Mouse (Mus musculus): ENCODE data around the gene Agps. TPM values are rescaled to one million over a fixed set of nuclear protein-coding genes. Genes with fewer than 3 reads are reported as not detected.

Gene Agps
- polyA plus RNA-seq, 1 experiment from 2014 or later, result 29.7 TPM

- H3K4me1 ChIP-seq, result no peaks in the 10 kb centered on the region
- no peaks in the 10 kb centered on the region for H3K27me3 ChIP-seq (replicated peaks)
- H3K27ac ChIP-seq, result no peak overlapping the region
- no peak overlapping the region for H3K4me2 ChIP-seq
- 69% methylated on average over 13 of the region's 13 CpGs for WGBS (ENCODE audit: insufficient replicate concordance)
- H3K9me3 ChIP-seq (replicated peaks), result no peaks in the 10 kb centered on the region
- H3K9ac ChIP-seq, result no peak overlapping the region
- no peak overlapping the region for H3K4me3 ChIP-seq
- H3K36me3 ChIP-seq, result no peaks in the 10 kb centered on the region
- ATAC-seq, result no peak
These were observed 17.1 kb upstream of the Agps start for GRCm38 (mm10) chr2:75814880-75815279.

GRCm38 (mm10) chr2:75815521-75815920 lies 16.5 kb upstream of the Agps start:
- H3K27ac ChIP-seq, result no peak overlapping the region
- no peak overlapping the region for H3K4me2 ChIP-seq
- no peak overlapping the region for H3K4me3 ChIP-seq
- no peaks in the 10 kb centered on the region for H3K4me1 ChIP-seq
- H3K9ac ChIP-seq, result no peak overlapping the region
- WGBS (ENCODE audit: insufficient replicate concordance), result 58% methylated on average over 8 of the region's 8 CpGs
- H3K9me3 ChIP-seq (replicated peaks), result no peaks in the 10 kb centered on the region
- ATAC-seq, result no peak
- no peaks in the 10 kb centered on the region for H3K27me3 ChIP-seq (replicated peaks)
- H3K36me3 ChIP-seq, result no peaks in the 10 kb centered on the region

GRCm38 (mm10) chr2:75816673-75817072 lies 15.3 kb upstream of the Agps start:
- Histone ChIP-seq H3K4me1 (no peaks in the 10 kb centered on the region), H3K9ac (no peak overlapping the region), H3K27ac (no peak overlapping the region), H3K4me3 (no peak overlapping the region), H3K4me2 (no peak overlapping the region), H3K27me3 (replicated peaks) (no peaks in the 10 kb centered on the region), H3K36me3 (no peaks in the 10 kb centered on the region), H3K9me3 (replicated peaks) (no peaks in the 10 kb centered on the region)
- WGBS (ENCODE audit: insufficient replicate concordance), result 68% methylated on average over 6 of the region's 6 CpGs
- no peak for ATAC-seq

GRCm38 (mm10) chr2:75818719-75819118 lies 13.3 kb upstream of the Agps start:
- Histone ChIP-seq H3K27ac (no peak overlapping the region), H3K27me3 (replicated peaks) (no peaks in the 10 kb centered on the region), H3K4me3 (no peak overlapping the region), H3K4me1 (no peaks in the 10 kb centered on the region), H3K4me2 (no peak overlapping the region), H3K9ac (no peak overlapping the region), H3K9me3 (replicated peaks) (no peaks in the 10 kb centered on the region), H3K36me3 (no peaks in the 10 kb centered on the region)
- no peak for ATAC-seq
- 67% methylated on average over 7 of the region's 7 CpGs for WGBS (ENCODE audit: insufficient replicate concordance)

GRCm38 (mm10) chr2:75819796-75820195 lies 12.2 kb upstream of the Agps start:
- Histone ChIP-seq H3K4me2 (no peak overlapping the region), H3K27ac (no peak overlapping the region), H3K4me1 (0 out of 2 replicates have a peak, but pooled peaks cover 1% of the 10 kb centered on the region), H3K36me3 (no peaks in the 10 kb centered on the region), H3K27me3 (replicated peaks) (no peaks in the 10 kb centered on the region), H3K9me3 (replicated peaks) (no peaks in the 10 kb centered on the region), H3K4me3 (no peak overlapping the region), H3K9ac (no peak overlapping the region)
- WGBS (ENCODE audit: insufficient replicate concordance), result 70% methylated on average over 3 of the region's 3 CpGs
- ATAC-seq, result no peak

- Histone ChIP-seq H3K27ac (no peak overlapping the region), H3K36me3 (no peaks in the 10 kb centered on the region), H3K9me3 (replicated peaks) (no peaks in the 10 kb centered on the region), H3K27me3 (replicated peaks) (no peaks in the 10 kb centered on the region), H3K4me2 (no peak overlapping the region), H3K9ac (no peak overlapping the region), H3K4me3 (no peak overlapping the region), H3K4me1 (peaks cover 8% of the 10 kb centered on the region)
- no peak for ATAC-seq
- WGBS (ENCODE audit: insufficient replicate concordance), result 77% methylated on average over 13 of the region's 13 CpGs
These were observed 9.8 kb upstream of the Agps start for GRCm38 (mm10) chr2:75821971-75822751.

GRCm38 (mm10) chr2:75823736-75824135 lies 8.2 kb upstream of the Agps start:
- no peak overlapping the region for H3K4me3 ChIP-seq
- no peaks in the 10 kb centered on the region for H3K27me3 ChIP-seq (replicated peaks)
- H3K4me2 ChIP-seq, result 0 out of 2 replicates have a peak overlapping the region, but pooled peaks have one; percentile 18
- WGBS (ENCODE audit: insufficient replicate concordance), result 26% methylated on average over 7 of the region's 7 CpGs
- ATAC-seq, result no peak
- H3K9me3 ChIP-seq (replicated peaks), result no peaks in the 10 kb centered on the region
- H3K9ac ChIP-seq, result no peak overlapping the region
- H3K36me3 ChIP-seq, result no peaks in the 10 kb centered on the region
- no peak overlapping the region for H3K27ac ChIP-seq
- H3K4me1 ChIP-seq, result peaks cover 8% of the 10 kb centered on the region

- peaks cover 10% of the 10 kb centered on the region for H3K4me1 ChIP-seq
- H3K27ac ChIP-seq, result no peak overlapping the region
- H3K36me3 ChIP-seq, result no peaks in the 10 kb centered on the region
- H3K4me2 ChIP-seq, result 0 out of 2 replicates have a peak overlapping the region, but pooled peaks have one; percentile 18
- H3K4me3 ChIP-seq, result no peak overlapping the region
- no peak overlapping the region for H3K9ac ChIP-seq
- ATAC-seq, result no peak
- no peaks in the 10 kb centered on the region for H3K9me3 ChIP-seq (replicated peaks)
- no peaks in the 10 kb centered on the region for H3K27me3 ChIP-seq (replicated peaks)
- 39% methylated on average over 6 of the region's 6 CpGs for WGBS (ENCODE audit: insufficient replicate concordance)
These were observed 7.8 kb upstream of the Agps start for GRCm38 (mm10) chr2:75824144-75824543.

GRCm38 (mm10) chr2:75824846-75825245 lies 7.1 kb upstream of the Agps start:
- no peak overlapping the region for H3K4me3 ChIP-seq
- H3K9me3 ChIP-seq (replicated peaks), result no peaks in the 10 kb centered on the region
- peaks cover 17% of the 10 kb centered on the region for H3K4me1 ChIP-seq
- no peak overlapping the region for H3K27ac ChIP-seq
- H3K36me3 ChIP-seq, result no peaks in the 10 kb centered on the region
- H3K4me2 ChIP-seq, result no peak overlapping the region
- 19% methylated on average over 3 of the region's 3 CpGs for WGBS (ENCODE audit: insufficient replicate concordance)
- no peak overlapping the region for H3K9ac ChIP-seq
- ATAC-seq, result no peak
- no peaks in the 10 kb centered on the region for H3K27me3 ChIP-seq (replicated peaks)

GRCm38 (mm10) chr2:75825603-75826002 lies 6.4 kb upstream of the Agps start:
- Histone ChIP-seq H3K4me3 (no peak overlapping the region), H3K9ac (no peak overlapping the region), H3K27me3 (replicated peaks) (no peaks in the 10 kb centered on the region), H3K9me3 (replicated peaks) (no peaks in the 10 kb centered on the region), H3K27ac (no peak overlapping the region), H3K4me2 (no peak overlapping the region), H3K36me3 (no peaks in the 10 kb centered on the region), H3K4me1 (peaks cover 17% of the 10 kb centered on the region)
- ATAC-seq, result 0 out of 2 replicates have a peak, but pooled peaks have one; percentile 21
- WGBS (ENCODE audit: insufficient replicate concordance), result 19% methylated on average over 1 of the region's 1 CpGs

- Histone ChIP-seq H3K27me3 (replicated peaks) (no peaks in the 10 kb centered on the region), H3K4me2 (0 out of 2 replicates have a peak overlapping the region, but pooled peaks have one; percentile 3), H3K36me3 (no peaks in the 10 kb centered on the region), H3K9ac (no peak overlapping the region), H3K9me3 (replicated peaks) (no peaks in the 10 kb centered on the region), H3K4me1 (peaks cover 37% of the 10 kb centered on the region), H3K4me3 (no peak overlapping the region), H3K27ac (no peak overlapping the region)
- no peak for ATAC-seq
- 34% methylated on average over 8 of the region's 8 CpGs for WGBS (ENCODE audit: insufficient replicate concordance)
These were observed 2.9 kb upstream of the Agps start for GRCm38 (mm10) chr2:75828931-75829610.

- no peaks in the 10 kb centered on the region for H3K9me3 ChIP-seq (replicated peaks)
- no peak overlapping the region for H3K9ac ChIP-seq
- no peak for ATAC-seq
- H3K27me3 ChIP-seq (replicated peaks), result no peaks in the 10 kb centered on the region
- H3K27ac ChIP-seq, result no peak overlapping the region
- no peaks in the 10 kb centered on the region for H3K36me3 ChIP-seq
- peaks cover 36% of the 10 kb centered on the region for H3K4me1 ChIP-seq
- no peak overlapping the region for H3K4me2 ChIP-seq
- no peak overlapping the region for H3K4me3 ChIP-seq
- 69% methylated on average over 7 of the region's 7 CpGs for WGBS (ENCODE audit: insufficient replicate concordance)
These were observed 1.7 kb upstream of the Agps start for GRCm38 (mm10) chr2:75830233-75830632.
